Mouse (Mus musculus): Measurements from ENCODE around the gene Nhp2. TPM values are rescaled to one million over a fixed set of nuclear protein-coding genes. Genes with fewer than 3 reads are reported as not detected.
"Not testable (repeated sequence)": the region's sequence is repeated elsewhere in the genome, so short reads cannot be mapped to it uniquely, and the experiment has no call there.

Nhp2 gene
- total RNA-seq, 2 experiments from 2014 or later: 44.7 to 52.4 TPM

GRCm38 (mm10) chr11:51650691-51651515 is 31.4 kb downstream of the Nhp2 start, which contains the start of the genes N4bp3 and D930048N14Rik:
Gene N4bp3, minus strand, starts transcription at chr11:51650842.
Gene D930048N14Rik, plus strand, starts transcription at chr11:51650954.
- peak in 1 of 2 experiments; percentile 33 for DNase-seq (ENCODE audit: low spot score in 2 of 2)
- intact Hi-C loops (cut with DNase I): no loop called here

GRCm38 (mm10) chr11:51652889-51653418 is 33.4 kb downstream of the Nhp2 start:
- DNase-seq (ENCODE audit: low spot score in 2 of 2): no peak
- intact Hi-C loops (cut with DNase I): no loop called here

GRCm38 (mm10) chr11:51653736-51654135 is 34.2 kb downstream of the Nhp2 start:
- intact Hi-C loops (cut with DNase I): no loop called here
- DNase-seq (ENCODE audit: low spot score in 2 of 2): no peak

GRCm38 (mm10) chr11:51654891-51655290 is 35.4 kb downstream of the Nhp2 start:
- intact Hi-C loops (cut with DNase I): no loop called here

GRCm38 (mm10) chr11:51656798-51657521 is 37.4 kb downstream of the Nhp2 start:
- intact Hi-C loops (cut with DNase I): no loop called here
- no peak for DNase-seq (ENCODE audit: low spot score in 2 of 2)

More at GRCm38 (mm10) chr11:51654891-51655290, 35.4 kb downstream of the Nhp2 start:
- DNase-seq (ENCODE audit: low spot score in 2 of 2): no peak

- DNase-seq (ENCODE audit: low spot score in 2 of 2): no peak
- intact Hi-C loops (cut with DNase I): no loop called here
Observed at GRCm38 (mm10) chr11:51658291-51658690, 38.8 kb downstream of the Nhp2 start.

- intact Hi-C loops (cut with DNase I): no loop called here
- peak in 1 of 2 experiments; percentile 15 for DNase-seq (ENCODE audit: low spot score in 2 of 2)
Observed at GRCm38 (mm10) chr11:51658705-51659104, 39.2 kb downstream of the Nhp2 start.

- intact Hi-C loops (cut with DNase I): no loop called here
- no peak for DNase-seq (ENCODE audit: low spot score in 2 of 2)
Observed at GRCm38 (mm10) chr11:51661867-51662365, 42.4 kb downstream of the Nhp2 start.

- DNase-seq (ENCODE audit: low spot score in 2 of 2): no peak
- intact Hi-C loops (cut with DNase I): no loop called here
Observed at GRCm38 (mm10) chr11:51662632-51663031, 43.1 kb downstream of the Nhp2 start.

GRCm38 (mm10) chr11:51664747-51665146 is 45.2 kb downstream of the Nhp2 start:
- DNase-seq (ENCODE audit: low spot score in 2 of 2); intact Hi-C loops (cut with DNase I): not testable (repeated sequence)

- intact Hi-C loops (cut with DNase I): no loop called here
Observed at GRCm38 (mm10) chr11:51670846-51671245, 51.3 kb downstream of the Nhp2 start.

GRCm38 (mm10) chr11:51671376-51671775 is 51.8 kb downstream of the Nhp2 start:
- no peak for DNase-seq (ENCODE audit: low spot score in 2 of 2)
- intact Hi-C loops (cut with DNase I): no loop called here

More at GRCm38 (mm10) chr11:51670846-51671245, 51.3 kb downstream of the Nhp2 start:
- DNase-seq (ENCODE audit: low spot score in 2 of 2): no peak

- no peak for DNase-seq (ENCODE audit: low spot score in 2 of 2)
- intact Hi-C loops (cut with DNase I): no loop called here
Observed at GRCm38 (mm10) chr11:51673291-51673690, 53.8 kb downstream of the Nhp2 start.

Other genes starting within 250 kb of the Nhp2 start
- 1 to 10 TPM; 6.7 to 9.4 TPM for gene Phykpl, start 35.0 kb upstream of the Nhp2 start, total RNA-seq (2021)
- gene Hnrnpab, start 12.9 kb upstream of the Nhp2 start, total RNA-seq (2021): 100 to 1,000 TPM; 121 to 126 TPM
- 10 to 100 TPM; 58.0 to 58.9 TPM for gene Rmnd5b, start 16.2 kb downstream of the Nhp2 start, total RNA-seq (2021)
- 10 to 100 TPM; 11.8 to 15.0 TPM for gene N4bp3, start 31.1 kb downstream of the Nhp2 start, total RNA-seq (2021)
- gene D930048N14Rik, start 31.2 kb downstream of the Nhp2 start, total RNA-seq (2021): 1 to 10 TPM in 1 of 2 experiments, under 1 TPM in 1; 0.81 to 1.6 TPM
- gene 0610009B22Rik, start 69.1 kb downstream of the Nhp2 start, total RNA-seq (2021): 10 to 100 TPM; 32.2 to 33.8 TPM
- gene Sec24a, start 143.9 kb downstream of the Nhp2 start, total RNA-seq (2021): 10 to 100 TPM; 16.7 to 19.4 TPM
- 10 to 100 TPM; 63.1 to 65.0 TPM for gene Sar1b, start 144.0 kb downstream of the Nhp2 start, total RNA-seq (2021)
- gene Jade2, start 237.9 kb downstream of the Nhp2 start, total RNA-seq (2021): 10 to 100 TPM; 34.0 to 39.7 TPM